Mouse (Mus musculus): ENCODE data around the gene Xpnpep1.

The Xpnpep1 gene

DNA sequence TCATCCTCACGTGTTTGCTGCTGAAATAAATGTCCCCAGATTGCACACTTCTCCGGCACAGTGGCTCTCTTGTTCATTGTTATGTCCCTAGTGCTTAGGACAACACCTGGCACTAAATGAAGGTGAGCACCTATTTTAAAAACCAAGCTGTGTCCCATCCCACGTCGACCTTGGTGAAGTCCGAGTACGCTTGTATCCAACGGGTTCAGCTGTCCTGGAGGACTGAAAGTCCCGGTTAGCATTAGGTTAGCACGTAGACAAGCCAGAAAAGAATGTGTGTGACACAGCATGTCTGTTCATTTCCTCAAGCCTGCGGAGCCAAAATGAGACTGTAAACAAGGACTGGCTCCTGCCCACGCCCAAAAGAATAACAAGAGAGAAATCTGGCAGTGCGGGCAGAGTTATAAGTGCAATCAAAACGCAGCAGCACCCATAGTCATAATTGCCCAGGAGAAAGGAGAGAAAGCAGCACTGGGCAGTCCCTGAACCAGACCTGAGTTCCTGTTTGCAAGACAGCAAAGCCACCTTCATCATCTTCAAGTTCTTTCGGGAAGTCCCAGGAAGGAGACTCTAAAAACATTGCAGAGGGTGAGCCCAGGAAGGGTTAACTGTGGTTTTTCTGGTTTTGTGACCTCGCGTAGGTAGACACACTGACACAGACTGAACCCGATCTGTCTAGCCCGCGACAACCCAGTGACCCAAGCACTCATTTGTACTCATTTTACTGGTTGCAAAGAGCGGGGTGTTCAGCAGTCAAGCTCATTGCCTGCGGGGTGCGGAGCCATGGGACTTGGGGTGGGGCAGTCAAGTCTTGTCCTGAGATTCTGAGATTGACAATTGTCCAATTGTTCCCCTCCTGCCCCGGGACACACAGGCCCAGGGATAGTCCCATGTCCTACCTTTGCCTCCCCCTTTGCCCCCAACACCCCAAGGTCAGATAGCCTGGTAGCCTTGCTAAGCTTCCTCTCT is at the start of gene Xpnpep1:
TSS of gene Xpnpep1 (minus strand) at position 51 of the 969 bp plus-strand sequence.
- no peak for DNase-seq (ENCODE audit: low spot score in 2 of 2)

GRCm38 (mm10) chr19:53087268-53088143 is 47.5 kb upstream of the Xpnpep1 start:
- DNase-seq (ENCODE audit: low spot score in 2 of 2) = no peak

- DNase-seq (ENCODE audit: low spot score in 2 of 2) = no peak
These were observed 46.8 kb upstream of the Xpnpep1 start for GRCm38 (mm10) chr19:53086861-53087260.

- no peak for DNase-seq (ENCODE audit: low spot score in 2 of 2)
These were observed 44.7 kb upstream of the Xpnpep1 start for GRCm38 (mm10) chr19:53084735-53085134.

GRCm38 (mm10) chr19:53082862-53083261 is 42.8 kb upstream of the Xpnpep1 start:
- no peak for DNase-seq (ENCODE audit: low spot score in 2 of 2)

DNA sequence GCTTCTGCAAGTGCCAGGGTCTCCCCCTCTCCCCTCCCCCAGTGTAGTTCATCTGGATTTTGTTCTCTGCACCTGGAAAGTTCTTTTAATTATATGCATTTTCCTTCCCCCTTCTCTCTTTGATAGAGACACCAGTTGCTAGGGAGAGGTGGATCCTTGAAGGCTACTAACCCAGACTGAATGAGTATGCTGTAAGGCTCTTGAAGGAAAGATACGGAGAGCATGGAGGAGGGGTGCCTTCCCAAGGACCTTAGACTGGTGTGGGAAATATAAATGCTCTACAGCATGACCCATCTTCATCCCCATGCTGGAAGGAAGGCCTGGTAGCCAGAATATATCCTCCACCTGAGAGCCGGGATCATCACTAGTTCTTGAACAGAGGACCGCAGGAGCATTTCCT is 41.3 kb upstream of the Xpnpep1 start:
- no peak for DNase-seq (ENCODE audit: low spot score in 2 of 2)

DNA sequence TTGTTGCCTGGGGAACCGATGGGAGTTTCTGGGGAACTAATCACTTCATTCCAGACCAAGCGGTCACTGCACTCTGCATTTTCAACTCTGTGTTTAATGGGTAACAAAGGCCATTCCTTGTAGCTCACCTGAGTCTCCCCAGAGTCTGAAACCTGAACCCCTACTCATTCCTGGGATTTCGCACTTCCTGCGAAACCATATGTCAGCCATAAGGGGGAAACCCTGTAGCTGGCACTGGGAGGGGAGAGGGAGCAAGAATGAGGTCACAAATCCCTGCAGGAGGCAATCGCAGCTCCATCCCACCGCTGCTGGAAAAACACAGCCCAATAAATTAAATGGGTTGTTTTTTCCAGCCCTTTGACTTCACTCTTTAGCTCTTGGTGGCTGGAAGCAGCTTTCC is 40.9 kb upstream of the Xpnpep1 start:
- no peak for DNase-seq (ENCODE audit: low spot score in 2 of 2)

DNA sequence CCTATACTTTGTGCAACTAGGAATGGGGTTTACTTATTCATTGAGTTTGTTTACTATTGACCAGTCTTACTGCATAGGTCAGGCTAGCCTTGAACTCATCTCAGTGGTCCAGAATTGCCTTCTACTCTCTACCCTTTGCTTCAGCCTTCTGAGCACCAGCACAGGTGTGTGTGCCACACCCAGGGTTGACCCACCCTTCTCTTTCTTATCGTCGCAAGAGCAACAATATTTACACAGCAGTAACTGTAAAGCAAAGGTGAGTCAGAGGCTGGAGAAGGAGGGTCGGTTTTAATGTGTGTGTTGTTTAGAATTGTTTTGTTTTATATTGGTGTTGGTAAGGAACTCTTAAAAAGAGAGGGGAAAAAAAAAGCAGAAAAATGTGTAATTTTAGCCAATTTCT is 40.5 kb upstream of the Xpnpep1 start:
- no peak for DNase-seq (ENCODE audit: low spot score in 2 of 2)

DNA sequence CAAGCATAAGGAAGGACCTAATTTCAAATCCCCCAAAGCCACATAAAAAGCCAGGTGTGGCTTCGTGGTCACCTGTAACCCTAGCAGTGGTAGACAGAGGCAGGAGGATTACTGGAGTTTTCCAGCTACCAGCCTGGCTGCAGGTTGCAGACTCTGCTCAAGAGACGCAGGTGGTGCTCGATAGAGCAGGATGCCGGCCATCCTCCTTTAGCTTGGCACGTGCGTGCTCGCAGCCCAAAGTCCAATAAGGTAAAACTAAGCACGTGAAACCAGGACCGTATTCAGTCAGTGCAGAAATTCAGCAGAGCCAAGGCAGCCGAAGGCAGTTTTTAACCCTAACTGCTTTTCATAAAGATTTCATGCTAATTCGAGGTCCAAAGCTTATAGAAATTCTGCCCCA is 40.0 kb upstream of the Xpnpep1 start:
- no peak for DNase-seq (ENCODE audit: low spot score in 2 of 2)

- no peak for DNase-seq (ENCODE audit: low spot score in 2 of 2)
These were observed 38.5 kb upstream of the Xpnpep1 start for GRCm38 (mm10) chr19:53078271-53079085.

GRCm38 (mm10) chr19:53077278-53077677 is 37.3 kb upstream of the Xpnpep1 start:
- DNase-seq (ENCODE audit: low spot score in 2 of 2) = no peak

GRCm38 (mm10) chr19:53076238-53076981 is 36.4 kb upstream of the Xpnpep1 start:
- DNase-seq (ENCODE audit: low spot score in 2 of 2) = peak; percentile 28 to 36

GRCm38 (mm10) chr19:53075896-53076237 is 35.9 kb upstream of the Xpnpep1 start:
- DNase-seq (ENCODE audit: low spot score in 2 of 2) = no peak

GRCm38 (mm10) chr19:53074899-53075722 is 35.1 kb upstream of the Xpnpep1 start:
- no peak for DNase-seq (ENCODE audit: low spot score in 2 of 2)

DNA sequence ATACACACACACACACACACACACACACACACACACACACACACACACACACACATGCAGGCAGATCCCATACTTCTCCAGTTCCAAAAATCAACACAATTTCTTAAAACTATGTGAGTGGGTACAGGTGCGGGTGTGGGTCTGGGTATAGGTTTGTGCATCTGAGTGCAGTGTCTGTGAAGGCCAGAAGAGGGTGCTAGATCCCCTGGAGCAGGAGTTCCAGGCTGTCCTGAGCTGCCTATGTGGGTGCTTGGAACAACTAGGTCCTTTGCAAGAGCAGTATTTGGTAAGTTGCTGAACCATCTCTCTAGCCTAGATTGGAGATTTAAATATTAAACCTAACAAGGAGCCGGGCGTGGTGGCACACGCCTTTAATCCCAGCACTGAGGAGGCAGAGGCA is 33.5 kb upstream of the Xpnpep1 start:
- DNase-seq (ENCODE audit: low spot score in 2 of 2) = no peak

DNA sequence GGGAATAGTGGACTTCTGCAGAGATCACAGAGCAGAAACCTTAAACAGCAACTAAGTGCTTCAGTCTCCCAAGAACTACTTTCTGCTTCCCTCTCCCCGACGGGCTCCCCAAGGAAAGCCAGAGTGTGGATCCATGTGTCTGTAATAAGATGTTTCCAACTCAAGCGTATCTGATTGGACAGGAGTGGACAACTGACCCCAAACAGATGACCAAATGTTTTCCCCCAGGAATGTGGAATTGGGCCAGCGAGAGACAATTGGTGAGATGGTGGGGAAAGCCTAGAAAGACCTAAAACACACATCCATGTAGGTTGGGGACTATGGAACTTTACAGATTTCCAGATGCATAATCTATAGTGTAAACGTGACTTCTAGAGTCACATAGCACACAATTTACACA is 32.4 kb upstream of the Xpnpep1 start:
- no peak for DNase-seq (ENCODE audit: low spot score in 2 of 2)

DNA sequence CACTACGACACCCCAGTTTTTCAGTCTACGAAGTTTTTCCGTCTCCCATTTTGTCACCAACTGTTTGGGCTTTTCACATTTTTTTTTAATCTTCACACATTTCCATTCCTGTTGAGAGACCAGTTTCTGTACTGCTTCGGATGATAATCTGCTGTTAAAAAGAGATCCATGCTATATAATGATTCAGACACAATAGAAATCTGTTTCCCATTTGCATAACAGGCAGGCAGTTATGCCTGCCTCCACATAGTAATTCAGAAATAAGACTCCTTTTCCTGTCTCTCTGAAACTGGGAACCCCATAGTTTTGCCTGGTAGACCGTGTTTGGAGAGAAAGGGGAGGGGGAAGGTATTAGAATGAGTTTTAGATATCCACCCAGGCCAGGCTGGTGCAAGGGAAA is 31.6 kb upstream of the Xpnpep1 start:
- no peak for DNase-seq (ENCODE audit: low spot score in 2 of 2)

- no peak for DNase-seq (ENCODE audit: low spot score in 2 of 2)
These were observed 30.9 kb upstream of the Xpnpep1 start for GRCm38 (mm10) chr19:53070870-53071269.

DNA sequence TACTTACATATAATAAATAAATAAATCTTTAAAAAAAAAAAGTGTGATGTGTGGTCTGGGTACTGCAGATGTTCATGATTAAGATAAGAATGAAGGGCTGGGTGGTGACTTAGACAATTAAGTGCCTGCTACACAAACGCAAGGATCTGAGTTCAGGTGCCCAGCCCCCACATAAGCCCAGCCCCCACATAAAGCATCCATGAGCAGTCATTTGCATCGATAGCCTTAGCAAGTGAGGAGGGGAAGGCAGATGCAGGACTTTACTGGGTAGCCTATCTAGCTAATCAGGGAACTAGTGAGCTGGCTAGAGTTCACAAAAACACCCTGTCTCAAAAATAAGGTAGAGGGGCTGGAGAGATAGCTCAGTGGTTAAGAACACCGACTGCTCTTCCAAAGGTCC is 29.4 kb upstream of the Xpnpep1 start:
- no peak for DNase-seq (ENCODE audit: low spot score in 2 of 2)

GRCm38 (mm10) chr19:53066934-53067333 is 26.9 kb upstream of the Xpnpep1 start:
- no peak for DNase-seq (ENCODE audit: low spot score in 2 of 2)

All from frontal cortex, postnatal 25 days (tissue).